Mouse (Mus musculus): ENCODE results near the gene Ggn. TPM values are rescaled to one million over a fixed set of nuclear protein-coding genes. Genes with fewer than 3 reads are reported as not detected.

Gene Ggn
- polyA plus RNA-seq, 1 experiment from 2014 or later: 0.36 TPM

- H3K4me1 ChIP-seq (ENCODE audit: control insufficient read depth, insufficient read depth, low read depth, low read length): peaks cover 9% of the 10 kb centered on the region
- peak within 1 kb of the TSS; percentile 93 for H3K4me2 ChIP-seq (ENCODE audit: low read length)
- H3K9me3 ChIP-seq (ENCODE audit: control insufficient read depth, low read length): no peaks in the 10 kb centered on the region
- peak within 1 kb of the TSS; percentile 92 for H3K27ac ChIP-seq (ENCODE audit: low read depth, low read length)
- peak; percentile 83 for ATAC-seq
- peaks cover 3% of the 10 kb centered on the region; the same call in 1 of the 2 replicates for H3K27me3 ChIP-seq (replicated peaks; ENCODE audit: control insufficient read depth, insufficient read depth, low read length)
- no peaks in the 10 kb centered on the region for H3K36me3 ChIP-seq (ENCODE audit: control insufficient read depth, insufficient read depth, low read length)
- WGBS: 4% methylated on average over 50 of the region's 68 CpGs
- H3K9ac ChIP-seq (ENCODE audit: low read depth, low read length): peak within 1 kb of the TSS; percentile 86
- peak within 1 kb of the TSS; percentile 90 for H3K4me3 ChIP-seq (ENCODE audit: low read length)
Observed at GRCm38 (mm10) chr7:29155838-29156782, 13.9 kb upstream of the Ggn start, which contains the start of gene Fam98c. Fam98c (minus strand) TSS chr7:29156234.

DNA sequence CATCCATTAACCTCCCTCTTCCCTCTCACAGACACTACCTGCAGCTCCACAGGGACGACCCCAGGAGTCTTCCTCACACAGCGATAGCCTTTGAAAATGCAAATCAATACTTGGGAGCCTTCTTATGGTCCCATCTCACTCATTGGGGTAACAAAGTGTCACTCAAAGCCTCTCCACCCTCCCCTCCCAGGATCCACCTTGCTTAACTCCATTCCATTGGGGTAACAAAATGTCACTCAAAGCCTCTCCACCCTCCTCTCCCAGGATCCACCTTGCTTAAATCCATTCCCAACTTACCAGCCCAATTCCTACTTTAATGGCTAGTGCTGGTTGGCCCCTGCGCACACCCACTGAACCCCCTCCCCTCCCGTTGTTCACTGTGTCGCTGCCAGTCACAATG lies 11.7 kb upstream of the Ggn start:
- H3K4me2 ChIP-seq (ENCODE audit: low read length): no peak overlapping the region
- H3K4me1 ChIP-seq (ENCODE audit: control insufficient read depth, insufficient read depth, low read depth, low read length): peaks cover 9% of the 10 kb centered on the region
- H3K4me3 ChIP-seq (ENCODE audit: low read length): no peak overlapping the region
- peaks cover 3% of the 10 kb centered on the region; the same call in 1 of the 2 replicates for H3K27me3 ChIP-seq (replicated peaks; ENCODE audit: control insufficient read depth, insufficient read depth, low read length)
- H3K9ac ChIP-seq (ENCODE audit: low read depth, low read length): no peak overlapping the region
- 3% methylated on average over 5 of the region's 5 CpGs for WGBS
- no peak for ATAC-seq
- H3K9me3 ChIP-seq (ENCODE audit: control insufficient read depth, low read length): no peaks in the 10 kb centered on the region
- peaks cover 2% of the 10 kb centered on the region for H3K36me3 ChIP-seq (ENCODE audit: control insufficient read depth, insufficient read depth, low read length)
- H3K27ac ChIP-seq (ENCODE audit: low read depth, low read length): no peak overlapping the region

DNA sequence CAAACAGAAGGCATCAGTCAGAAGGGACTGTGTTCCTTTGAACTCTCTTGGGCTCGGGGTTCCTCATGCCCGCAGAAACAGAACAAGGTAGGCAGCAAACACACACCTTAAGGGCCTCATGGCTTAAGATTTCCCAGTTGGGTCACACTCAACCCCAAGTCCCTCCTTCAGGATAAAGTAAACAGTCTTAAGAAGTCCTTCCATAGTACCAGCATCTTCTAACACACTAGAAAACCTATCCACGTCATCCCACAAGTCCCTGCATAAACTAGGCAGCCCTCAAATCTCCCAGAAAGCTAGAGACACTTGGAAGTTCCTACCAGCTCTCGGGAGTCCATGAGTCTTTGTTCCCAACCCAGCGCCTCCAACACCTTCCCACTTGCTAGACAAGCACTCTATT lies 7.7 kb upstream of the Ggn start:
- no peaks in the 10 kb centered on the region; the same call in 1 of the 2 replicates for H3K4me1 ChIP-seq (ENCODE audit: control insufficient read depth, insufficient read depth, low read depth, low read length)
- H3K27ac ChIP-seq (ENCODE audit: low read depth, low read length): no peak overlapping the region
- peaks cover 3% of the 10 kb centered on the region; the same call in 1 of the 2 replicates for H3K27me3 ChIP-seq (replicated peaks; ENCODE audit: control insufficient read depth, insufficient read depth, low read length)
- no peaks in the 10 kb centered on the region for H3K9me3 ChIP-seq (ENCODE audit: control insufficient read depth, low read length)
- peaks cover 2% of the 10 kb centered on the region for H3K36me3 ChIP-seq (ENCODE audit: control insufficient read depth, insufficient read depth, low read length)
- no peak overlapping the region for H3K9ac ChIP-seq (ENCODE audit: low read depth, low read length)
- no peak overlapping the region for H3K4me3 ChIP-seq (ENCODE audit: low read length)
- H3K4me2 ChIP-seq (ENCODE audit: low read length): no peak overlapping the region
- WGBS: 89% methylated on average over 5 of the region's 5 CpGs
- ATAC-seq: no peak

DNA sequence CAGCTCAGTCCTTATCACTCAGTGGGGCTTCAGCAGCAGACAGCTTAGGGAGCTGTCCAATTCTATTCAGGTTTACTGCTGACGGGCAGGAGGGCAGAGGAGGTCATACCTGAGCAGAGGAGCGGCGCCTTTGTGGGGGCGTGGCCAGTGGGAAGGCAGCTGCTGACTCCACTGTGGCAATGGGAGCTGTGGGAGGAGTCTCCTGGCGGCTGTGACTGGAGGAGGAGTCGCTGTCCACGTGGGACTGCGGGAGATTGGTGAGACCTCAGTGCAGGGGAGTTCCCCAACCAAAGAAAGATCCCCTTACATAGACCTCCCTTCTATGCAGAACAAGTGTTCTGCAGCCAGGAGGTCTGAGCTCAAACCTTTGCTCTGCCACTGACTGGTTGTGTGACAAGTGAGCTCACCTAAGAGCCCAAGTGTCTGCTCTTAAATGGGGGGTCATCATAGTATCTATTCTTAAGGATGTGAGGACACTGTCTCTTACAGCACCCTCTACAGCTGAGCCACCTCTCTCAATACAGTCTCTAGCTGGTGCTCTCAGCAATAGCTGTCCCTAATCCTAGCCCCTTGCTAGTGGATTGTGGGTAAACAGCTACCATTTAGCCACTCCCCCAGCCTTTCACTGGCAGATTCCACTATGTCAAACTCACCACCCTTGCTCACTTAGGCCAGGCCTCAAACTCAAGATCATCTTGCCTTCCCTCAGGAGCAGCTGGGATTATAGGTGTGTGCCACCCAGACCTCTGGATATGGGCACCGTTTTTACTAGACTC lies 7.1 kb upstream of the Ggn start:
- no peak overlapping the region for H3K9ac ChIP-seq (ENCODE audit: low read depth, low read length)
- ATAC-seq: no peak
- no peaks in the 10 kb centered on the region for H3K9me3 ChIP-seq (ENCODE audit: control insufficient read depth, low read length)
- whole genome bisulfite sequencing: 23% methylated on average over 9 of the region's 9 CpGs
- H3K36me3 ChIP-seq (ENCODE audit: control insufficient read depth, insufficient read depth, low read length): peaks cover 2% of the 10 kb centered on the region
- H3K4me1 ChIP-seq (ENCODE audit: control insufficient read depth, insufficient read depth, low read depth, low read length): peaks cover 5% of the 10 kb centered on the region
- H3K27me3 ChIP-seq (replicated peaks; ENCODE audit: control insufficient read depth, insufficient read depth, low read length): peaks cover 3% of the 10 kb centered on the region; the same call in 1 of the 2 replicates
- H3K27ac ChIP-seq (ENCODE audit: low read depth, low read length): no peak overlapping the region
- no peak overlapping the region for H3K4me2 ChIP-seq (ENCODE audit: low read length)
- H3K4me3 ChIP-seq (ENCODE audit: low read length): no peak overlapping the region

DNA sequence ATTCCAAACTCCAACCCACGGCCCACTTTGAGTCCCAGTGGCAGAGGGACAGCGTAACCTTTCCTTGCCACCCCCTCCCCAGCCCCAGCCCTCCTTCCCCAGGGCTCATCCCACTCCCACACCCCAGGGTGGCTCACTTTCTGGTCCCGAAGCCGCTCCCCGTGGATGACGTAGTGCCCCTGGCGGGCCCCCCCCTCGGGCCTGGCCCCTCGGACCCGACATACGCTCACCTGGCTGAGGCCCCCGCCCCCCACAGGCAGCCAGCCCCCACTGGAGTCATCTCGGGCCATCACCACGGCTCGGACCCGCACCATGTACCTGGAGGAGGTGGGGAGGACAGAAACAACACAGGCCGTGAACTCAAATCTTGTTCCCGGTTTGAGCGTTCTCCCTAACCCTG lies 2.4 kb upstream of the Ggn start:
- Histone ChIP-seq H3K36me3 (ENCODE audit: control insufficient read depth, insufficient read depth, low read length) (no peaks in the 10 kb centered on the region), H3K27ac (ENCODE audit: low read depth, low read length) (no peak overlapping the region), H3K4me3 (ENCODE audit: low read length) (peak overlapping the region; percentile 80), H3K4me1 (ENCODE audit: control insufficient read depth, insufficient read depth, low read depth, low read length) (peaks cover 27% of the 10 kb centered on the region), H3K4me2 (ENCODE audit: low read length) (peak overlapping the region; percentile 76), H3K9me3 (ENCODE audit: control insufficient read depth, low read length) (no peaks in the 10 kb centered on the region), H3K27me3 (replicated peaks; ENCODE audit: control insufficient read depth, insufficient read depth, low read length) (peaks cover 10% of the 10 kb centered on the region), H3K9ac (ENCODE audit: low read depth, low read length) (peak overlapping the region; percentile 82)
- ATAC-seq: no peak
- WGBS: 18% methylated on average over 18 of the region's 19 CpGs

- Histone ChIP-seq H3K27ac (ENCODE audit: low read depth, low read length) (peak overlapping the region; percentile 90), H3K4me3 (ENCODE audit: low read length) (peak overlapping the region; percentile 80), H3K9ac (ENCODE audit: low read depth, low read length) (peak overlapping the region; percentile 82), H3K36me3 (ENCODE audit: control insufficient read depth, insufficient read depth, low read length) (peaks cover under 1% of the 10 kb centered on the region), H3K4me1 (ENCODE audit: control insufficient read depth, insufficient read depth, low read depth, low read length) (peaks cover 27% of the 10 kb centered on the region), H3K27me3 (replicated peaks; ENCODE audit: control insufficient read depth, insufficient read depth, low read length) (peaks cover 15% of the 10 kb centered on the region), H3K9me3 (ENCODE audit: control insufficient read depth, low read length) (no peaks in the 10 kb centered on the region), H3K4me2 (ENCODE audit: low read length) (peak overlapping the region; percentile 76)
- WGBS: 4% methylated on average over 10 of the region's 10 CpGs
- ATAC-seq: no peak
Observed at GRCm38 (mm10) chr7:29168121-29168695, 1.8 kb upstream of the Ggn start.

GRCm38 (mm10) chr7:29168791-29169230 lies 1.2 kb upstream of the Ggn start:
- WGBS: 0% methylated on average over 14 of the region's 14 CpGs

DNA sequence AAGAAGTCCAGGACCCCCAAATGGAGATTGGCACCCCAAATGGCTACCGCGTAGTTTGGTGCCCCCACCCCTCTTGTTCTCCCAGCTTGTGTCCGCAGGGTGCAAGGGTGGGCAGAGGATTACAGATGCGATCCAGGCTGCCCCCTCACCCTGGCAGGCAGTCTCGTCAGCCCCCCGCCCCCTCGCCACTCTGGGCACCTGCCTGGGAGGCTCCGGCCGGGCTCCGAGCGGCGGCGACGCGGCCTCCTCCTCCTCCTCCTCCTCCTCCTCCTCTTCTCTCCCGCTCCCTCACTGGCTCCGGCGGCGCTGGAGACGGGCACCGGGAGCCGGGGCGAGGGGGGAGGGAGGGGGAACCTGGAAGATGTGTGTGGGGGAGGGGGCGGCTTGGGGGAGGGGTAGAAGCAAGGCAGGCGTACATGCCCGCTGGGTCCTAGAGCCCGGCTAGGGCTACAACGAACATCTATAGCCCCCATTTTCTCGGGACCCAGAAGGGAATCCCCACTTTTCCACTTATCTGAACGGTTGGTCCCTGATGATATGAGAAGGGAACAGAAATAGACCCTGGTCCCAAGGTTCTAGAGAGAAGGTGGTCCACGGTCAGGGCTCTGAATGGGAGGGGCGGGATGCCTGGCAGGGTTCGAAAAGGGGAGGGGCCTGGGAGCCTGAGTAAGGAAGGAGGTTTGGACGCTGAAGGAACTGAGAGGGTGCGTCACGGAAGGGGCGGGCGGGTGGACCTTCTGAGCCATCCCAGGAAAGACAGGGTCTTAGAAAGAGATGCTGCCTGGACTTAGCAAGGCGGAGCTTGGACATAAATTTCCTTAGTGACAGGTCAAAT lies 562 bp upstream of the Ggn start:
- under 1% methylated on average over 28 of the region's 39 CpGs for WGBS
- ATAC-seq: peak; percentile 87
- H3K27me3 ChIP-seq (replicated peaks; ENCODE audit: control insufficient read depth, insufficient read depth, low read length): peaks cover 25% of the 10 kb centered on the region

More at GRCm38 (mm10) chr7:29168791-29169230, 1.2 kb upstream of the Ggn start:
- Histone ChIP-seq H3K36me3 (ENCODE audit: control insufficient read depth, insufficient read depth, low read length) (peaks cover 7% of the 10 kb centered on the region), H3K9ac (ENCODE audit: low read depth, low read length) (peak overlapping the region; percentile 82), H3K27ac (ENCODE audit: low read depth, low read length) (peak overlapping the region; percentile 90), H3K4me2 (ENCODE audit: low read length) (peak overlapping the region; percentile 76), H3K4me1 (ENCODE audit: control insufficient read depth, insufficient read depth, low read depth, low read length) (peaks cover 27% of the 10 kb centered on the region), H3K4me3 (ENCODE audit: low read length) (peak overlapping the region; percentile 80), H3K27me3 (replicated peaks; ENCODE audit: control insufficient read depth, insufficient read depth, low read length) (peaks cover 21% of the 10 kb centered on the region), H3K9me3 (ENCODE audit: control insufficient read depth, low read length) (no peaks in the 10 kb centered on the region)
- ATAC-seq: peak; percentile 6

More for the DNA sequence above, 562 bp upstream of the Ggn start:
- peak overlapping the region; percentile 82 for H3K9ac ChIP-seq (ENCODE audit: low read depth, low read length)
- peaks cover 11% of the 10 kb centered on the region for H3K36me3 ChIP-seq (ENCODE audit: control insufficient read depth, insufficient read depth, low read length)
- H3K27ac ChIP-seq (ENCODE audit: low read depth, low read length): peak overlapping the region; percentile 90
- peak overlapping the region; percentile 80 for H3K4me3 ChIP-seq (ENCODE audit: low read length)
- H3K4me2 ChIP-seq (ENCODE audit: low read length): peak overlapping the region; percentile 76
- no peaks in the 10 kb centered on the region for H3K9me3 ChIP-seq (ENCODE audit: control insufficient read depth, low read length)
- peaks cover 27% of the 10 kb centered on the region for H3K4me1 ChIP-seq (ENCODE audit: control insufficient read depth, insufficient read depth, low read depth, low read length)
